15 mouse cellular contexts compared by ENCODE assay signal in genomic region chr2:83226198-83226597, GRCm38 (mm10).
"Had no signal": no experiment of that assay in that cellular context is flagged by ENCODE, and none has a peak within 500 bp of the region (broad histone marks: within the 10 kb centered on the region; RNA-seq: fewer than 3 reads in every experiment).

No protein-coding gene starts in this region.

- H3K9me3 ChIP-seq: neural tube, embryonic 13.5 days; neural tube, embryonic 15.5 days; stomach, embryonic 15.5 days had no signal

- H3K4me1 ChIP-seq: neural tube, embryonic 13.5 days; neural tube, embryonic 15.5 days; stomach, embryonic 15.5 days had no signal

- H3K27ac ChIP-seq: neural tube, embryonic 13.5 days; neural tube, embryonic 15.5 days; stomach, embryonic 15.5 days; stomach, postnatal 0 days had no signal

- H3K4me3 ChIP-seq: neural tube, embryonic 13.5 days; neural tube, embryonic 15.5 days; stomach, embryonic 15.5 days had no signal

- DNase-seq: retina, postnatal 1 day; right cerebral cortex, adult 18-20 months; right cerebral cortex, postnatal 14 days; right cerebral cortex, postnatal 25 days; right cerebral cortex, postnatal 4 days; spleen, adult 18-20 months; thymus, adult 18-20 months; thymus, adult 2 months; thymus, postnatal 14 days; thymus, postnatal 25 days; thymus, postnatal 36 days had no signal

- H3K27me3 ChIP-seq: neural tube, embryonic 13.5 days; neural tube, embryonic 15.5 days; stomach, embryonic 15.5 days had no signal

- H3K9ac ChIP-seq: neural tube, embryonic 13.5 days; neural tube, embryonic 15.5 days; stomach, embryonic 15.5 days had no signal

- H3K36me3 ChIP-seq: neural tube, embryonic 13.5 days; neural tube, embryonic 15.5 days; stomach, embryonic 15.5 days had no signal

- H3K4me2 ChIP-seq: neural tube, embryonic 13.5 days; neural tube, embryonic 15.5 days; stomach, embryonic 15.5 days had no signal
